Mouse (Mus musculus) embryonic fibroblast, embryonic 13.5 days (primary cell): ENCODE results near the gene Gm10309. TPM values are rescaled to one million over a fixed set of nuclear protein-coding genes. Genes with fewer than 3 reads are reported as not detected.

ENCODE experiments used
- H3K27ac ChIP-seq: 2 replicates; pipeline ENCODE4 v1.5.1; 2012; ENCODE audit warnings: low read length, control low read depth, inconsistent platforms; ENCODE audit not compliant: insufficient read depth
- H3K4me1 ChIP-seq: 2 replicates; pipeline ENCODE4 v1.6.1; 2011; ENCODE audit warnings: low read length; ENCODE audit not compliant: control insufficient read depth, insufficient read depth
- H3K4me3 ChIP-seq: 2 replicates; pipeline ENCODE4 v1.5.1; 2011; ENCODE audit warnings: mild to moderate bottlenecking, control low read depth, low read length; ENCODE audit not compliant: insufficient read depth
- CTCF ChIP-seq: IDR thresholded peaks from 2 replicates; pipeline ENCODE4 v1.5.1; 2011; ENCODE audit warnings: mild to moderate bottlenecking, control low read depth, low read length, moderate library complexity, borderline replicate concordance; ENCODE audit not compliant: insufficient read depth
- POLR2A ChIP-seq: IDR thresholded peaks from 2 replicates; pipeline ENCODE4 v1.6.1; 2011; ENCODE audit warnings: low read depth, mild to moderate bottlenecking, control low read depth, low read length, moderate library complexity
- polyA plus RNA-seq: library from polyadenylated mRNA; stranded (reverse); fragments of >200 nt; gene quantifications from 2 replicates; pipeline ENCODE4 v1.2.4, GENCODE M21; 2011; ENCODE audit warnings: low read depth; ENCODE audit not compliant: missing spikeins, insufficient read length

The Gm10309 gene
- polyA plus RNA-seq, 1 experiment = not detected

GRCm38 (mm10) chr17:86464689-86465363 is 40.2 kb downstream of the Gm10309 start:
- H3K4me1 ChIP-seq = no peaks in the 10 kb centered on the region
- H3K4me3 ChIP-seq = no peak overlapping the region
- no peak overlapping the region for H3K27ac ChIP-seq
- no peak for TF ChIP-seq CTCF
- no peak for TF ChIP-seq POLR2A

DNA sequence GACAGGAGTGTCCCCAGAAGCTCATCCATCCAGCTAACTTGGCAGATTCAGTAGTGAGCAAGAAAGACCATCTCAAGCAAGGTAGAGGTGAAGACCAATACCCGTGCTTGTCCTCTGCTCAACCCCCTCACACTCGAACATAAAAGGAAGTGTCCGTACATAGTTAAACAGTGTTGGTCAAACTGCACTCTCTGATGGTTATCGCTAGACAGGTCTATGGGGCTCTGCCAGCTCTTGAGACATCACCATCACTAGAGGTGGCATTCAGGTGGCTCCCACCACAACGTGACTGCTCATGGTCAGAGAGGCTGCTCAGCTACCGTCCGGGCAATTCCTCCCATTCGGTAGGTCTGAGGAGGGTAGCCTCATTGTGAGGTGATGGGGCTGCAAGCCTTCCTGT is 40.8 kb downstream of the Gm10309 start:
- H3K27ac ChIP-seq = no peak overlapping the region
- no peaks in the 10 kb centered on the region for H3K4me1 ChIP-seq
- TF ChIP-seq POLR2A = no peak
- no peak for TF ChIP-seq CTCF
- H3K4me3 ChIP-seq = no peak overlapping the region

- no peak overlapping the region for H3K4me3 ChIP-seq
- no peak overlapping the region for H3K27ac ChIP-seq
- no peaks in the 10 kb centered on the region for H3K4me1 ChIP-seq
- TF ChIP-seq CTCF = no peak
- no peak for TF ChIP-seq POLR2A
These were observed 41.7 kb downstream of the Gm10309 start for GRCm38 (mm10) chr17:86463369-86463768.

DNA sequence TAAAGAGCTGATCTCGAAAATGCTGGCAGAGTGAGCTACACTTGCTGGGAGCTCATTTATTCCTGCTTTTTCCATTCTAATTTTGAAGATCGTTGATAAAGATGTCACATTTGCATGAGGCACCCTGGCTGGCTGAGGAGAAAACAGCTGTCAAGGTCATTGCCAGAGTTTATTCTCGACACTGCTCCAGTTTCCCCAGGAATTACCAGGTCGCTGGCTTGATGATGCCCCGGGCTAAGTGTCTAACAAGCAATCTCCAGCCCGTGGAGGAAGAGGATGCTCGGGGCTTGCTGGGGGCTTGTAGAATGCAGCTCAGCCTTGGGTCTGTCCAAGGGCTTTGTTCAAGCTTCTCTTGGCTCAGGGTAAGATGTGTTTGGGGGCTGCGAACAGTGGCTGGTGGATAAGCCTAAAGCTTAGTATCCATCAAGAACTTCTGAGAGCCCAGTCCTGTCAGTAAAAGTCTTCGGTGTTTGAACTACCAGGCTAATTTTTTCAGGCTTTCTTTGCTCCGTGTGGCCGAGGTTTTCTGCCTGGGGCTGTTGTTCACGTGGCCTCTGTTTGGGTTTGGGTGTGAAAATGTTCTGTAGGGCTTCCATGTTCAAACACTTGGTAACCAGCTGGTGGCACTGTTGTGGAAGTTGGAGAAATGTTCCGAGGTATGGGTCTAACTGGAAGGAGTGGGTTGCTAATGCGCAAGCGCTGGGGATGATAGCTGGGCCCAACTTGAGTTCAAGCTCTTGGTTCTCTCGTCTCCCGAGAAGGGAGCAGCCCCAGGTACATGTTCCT is 44.2 kb downstream of the Gm10309 start:
- Histone ChIP-seq H3K27ac (no peak overlapping the region), H3K4me3 (no peak overlapping the region), H3K4me1 (peaks cover 6% of the 10 kb centered on the region; the same call in 1 of the 2 replicates)
- TF ChIP-seq POLR2A (no peak), CTCF (no peak)

DNA sequence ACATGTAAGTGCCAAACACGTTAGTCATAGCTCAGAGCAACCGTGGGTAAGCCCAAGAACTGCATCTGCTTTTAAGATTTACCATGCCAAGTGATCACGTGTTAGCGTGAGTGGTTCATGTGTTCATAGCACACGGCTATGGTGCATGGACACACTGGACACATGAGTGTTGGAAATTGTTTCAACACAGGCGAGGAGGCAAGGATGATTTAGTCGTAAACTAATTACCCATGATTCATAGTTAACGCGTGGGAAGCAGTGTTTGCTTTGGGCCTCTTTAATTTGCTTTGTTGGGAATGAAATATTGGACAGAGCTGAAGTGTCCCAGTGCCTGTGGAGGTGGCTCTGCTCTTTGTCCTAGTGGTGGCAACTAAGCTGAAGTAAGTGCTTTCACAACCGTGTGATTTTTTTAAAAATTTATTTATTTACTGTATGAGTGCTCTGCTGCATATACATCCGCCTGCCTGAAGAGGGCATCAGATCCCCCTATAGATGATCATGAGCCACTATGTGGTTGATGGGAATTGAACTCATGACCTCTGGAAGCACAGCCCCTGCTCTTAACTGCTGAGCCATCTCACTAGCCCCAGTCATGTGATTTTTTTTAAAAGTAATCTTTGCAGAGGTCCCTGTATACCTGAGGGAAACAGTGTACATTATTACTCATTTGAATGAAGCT is 46.6 kb downstream of the Gm10309 start:
- Histone ChIP-seq H3K4me1 (peaks cover 6% of the 10 kb centered on the region; the same call in 1 of the 2 replicates), H3K27ac (no peak overlapping the region), H3K4me3 (no peak overlapping the region)
- TF ChIP-seq CTCF (no peak), POLR2A (no peak)

DNA sequence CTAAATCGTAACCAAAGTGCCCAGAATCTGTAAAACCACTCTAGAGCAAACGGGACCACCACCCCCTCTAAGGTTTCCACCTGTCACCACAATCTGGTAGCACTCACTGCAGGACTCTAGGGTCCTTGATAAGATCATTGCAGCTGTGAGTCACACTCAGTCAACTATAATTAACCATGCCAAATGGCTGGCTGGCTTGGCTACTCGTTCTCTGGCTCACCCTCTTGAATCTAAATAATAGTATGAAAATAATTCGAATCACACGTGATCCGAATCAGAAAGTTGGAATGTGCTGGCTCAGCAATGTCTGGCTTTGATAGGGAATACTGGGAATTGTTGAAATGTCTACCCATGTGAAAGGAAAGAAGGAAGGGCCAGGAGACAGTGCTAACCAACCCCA is 48.5 kb downstream of the Gm10309 start:
- H3K4me3 ChIP-seq = no peak overlapping the region
- H3K4me1 ChIP-seq = peaks cover 6% of the 10 kb centered on the region; the same call in 1 of the 2 replicates
- TF ChIP-seq CTCF (no peak), POLR2A (no peak)
- no peak overlapping the region for H3K27ac ChIP-seq

- Histone ChIP-seq H3K27ac (no peak overlapping the region), H3K4me1 (peaks cover 6% of the 10 kb centered on the region; the same call in 1 of the 2 replicates), H3K4me3 (no peak overlapping the region)
- TF ChIP-seq POLR2A (no peak), CTCF (no peak)
These were observed 50.7 kb downstream of the Gm10309 start for GRCm38 (mm10) chr17:86454351-86454706.

- Histone ChIP-seq H3K4me3 (no peak overlapping the region), H3K27ac (no peak overlapping the region), H3K4me1 (peaks cover 6% of the 10 kb centered on the region; the same call in 1 of the 2 replicates)
- no peak for TF ChIP-seq POLR2A
- TF ChIP-seq CTCF = no peak
These were observed 51.2 kb downstream of the Gm10309 start for GRCm38 (mm10) chr17:86453673-86454350.

DNA sequence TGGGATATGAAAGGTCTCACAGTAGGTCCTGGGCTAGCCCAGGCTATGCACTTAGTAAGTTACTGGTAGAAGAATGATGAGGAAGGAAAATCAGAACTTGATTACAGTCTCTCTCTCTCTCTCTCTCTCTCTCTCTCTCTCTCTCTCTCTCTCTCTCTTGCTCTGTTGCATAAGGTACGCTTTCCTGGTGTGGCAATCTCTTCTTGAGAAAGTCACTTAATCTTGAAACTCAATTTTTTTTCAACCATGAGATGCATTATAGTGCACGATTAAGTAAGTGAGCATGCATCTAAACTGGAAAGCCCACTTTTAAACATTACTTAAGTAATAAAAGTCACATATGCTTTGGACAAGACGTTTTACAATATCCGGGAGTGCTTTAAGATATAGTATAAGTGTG is 52.1 kb downstream of the Gm10309 start:
- H3K27ac ChIP-seq = no peak overlapping the region
- H3K4me1 ChIP-seq = peaks cover 6% of the 10 kb centered on the region; the same call in 1 of the 2 replicates
- H3K4me3 ChIP-seq = no peak overlapping the region
- TF ChIP-seq CTCF (no peak), POLR2A (no peak)

Other genes with a start within 250 kb of the Gm10309 start
- 3.0 and 3.3 TPM in 2 replicates for gene Epas1, start 248.5 kb upstream of the Gm10309 start, polyA plus RNA-seq